Mouse (Mus musculus): ENCODE data around the gene Rasgef1c.

Rasgef1c gene

DNA sequence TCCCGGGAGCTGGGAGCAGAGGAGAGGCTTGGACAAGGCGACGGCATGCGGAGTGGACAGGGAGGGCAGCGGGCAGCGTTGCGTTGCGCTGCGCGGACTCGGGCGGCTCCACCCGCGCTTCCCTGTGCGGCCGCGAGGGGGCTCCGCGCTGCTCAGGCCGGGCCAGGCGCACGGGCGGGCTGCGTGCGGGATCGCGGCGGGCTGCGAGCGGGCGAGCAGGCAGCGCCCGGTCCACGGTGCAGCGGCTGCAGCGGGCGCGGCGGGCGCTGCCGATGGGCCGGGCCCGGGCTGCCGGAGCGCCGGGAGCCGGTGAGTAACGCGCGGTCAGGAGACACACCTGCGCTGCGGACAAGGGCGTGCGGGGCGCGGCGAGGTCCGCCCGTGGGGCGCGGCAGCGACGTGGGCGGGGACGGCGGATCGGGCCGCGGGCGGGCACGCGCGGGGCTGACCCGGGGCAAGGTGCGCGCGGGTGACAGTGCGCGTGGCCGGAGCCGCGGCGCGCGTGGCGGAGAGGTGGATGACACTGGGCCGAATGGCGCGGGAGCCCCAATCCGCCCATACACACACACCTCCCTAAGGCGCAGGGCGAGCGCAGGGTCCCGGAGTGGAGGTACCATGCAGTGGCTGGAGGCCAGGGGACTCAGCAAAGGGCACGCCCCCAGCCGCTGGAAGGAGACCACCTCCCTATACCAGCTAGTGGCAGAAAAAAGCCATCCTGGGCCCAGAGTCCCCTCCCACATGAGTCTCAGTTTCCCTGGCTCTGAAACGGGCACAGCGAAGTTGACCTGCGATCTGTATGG, at the start of gene Rasgef1c:
TSS of gene Rasgef1c (plus strand) at position 177 of the 800 bp plus-strand sequence.
- WGBS, result 2% methylated on average over 98 of the region's 99 CpGs

DNA sequence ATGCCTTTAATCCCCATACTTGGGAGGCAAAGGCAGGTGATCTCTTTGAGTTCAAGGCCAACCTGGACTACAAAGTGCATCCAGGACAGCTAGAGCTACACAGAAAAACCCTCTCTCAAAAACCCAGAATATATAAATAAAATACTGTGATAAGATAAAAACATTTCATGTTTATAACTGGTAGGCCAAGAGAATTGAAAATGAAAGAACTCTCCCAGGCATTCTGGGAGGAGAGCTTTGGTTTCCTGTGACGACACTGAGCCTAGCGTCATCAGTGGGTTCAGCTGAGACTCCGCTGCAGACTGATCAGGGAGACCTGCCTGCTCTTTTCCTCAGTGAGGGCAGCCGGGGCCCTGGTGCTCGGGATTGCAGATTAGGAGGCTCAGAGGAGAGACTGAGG, 46.5 kb upstream of the Rasgef1c start:
- 82% methylated on average over 5 of the region's 5 CpGs for WGBS

DNA sequence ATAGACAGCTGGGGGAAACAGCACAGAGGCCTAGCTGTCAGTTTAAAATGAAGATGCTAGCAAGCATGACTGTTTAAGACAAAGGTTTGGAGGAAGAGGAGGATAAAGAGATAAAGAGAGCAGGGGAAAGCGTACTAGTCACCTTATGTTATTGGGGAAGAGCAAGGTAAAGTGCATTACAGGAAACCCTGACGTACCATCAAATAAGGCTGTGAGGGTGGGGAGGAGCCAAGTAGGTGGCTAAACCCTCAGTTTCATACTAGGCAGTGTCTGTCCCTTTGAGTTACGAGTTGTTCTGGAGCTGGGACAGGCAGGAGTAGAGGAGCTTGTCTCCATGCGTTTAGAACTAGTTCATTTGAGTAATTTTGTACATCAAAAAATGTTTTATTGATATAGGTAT, 40.5 kb upstream of the Rasgef1c start:
- 85% methylated on average over 4 of the region's 4 CpGs for WGBS

DNA sequence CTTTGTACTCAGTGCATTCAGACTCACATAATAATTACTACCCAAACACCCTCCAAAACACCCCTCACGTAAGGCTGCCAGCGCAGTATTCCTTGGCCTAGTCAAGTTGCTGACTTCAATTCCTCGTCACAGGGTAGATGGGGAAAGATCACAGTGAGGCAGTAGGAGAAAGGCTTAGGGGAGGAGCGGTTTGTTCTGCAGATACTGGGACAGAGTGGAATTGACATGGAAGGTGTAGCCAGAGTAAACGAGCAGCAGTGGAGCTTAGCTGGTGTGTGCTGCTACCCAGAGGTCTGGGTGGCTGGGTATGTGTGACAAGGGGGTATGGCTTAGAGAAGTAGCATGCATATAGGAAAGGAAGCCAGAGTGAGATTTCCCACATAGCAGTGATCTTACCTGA, 34.3 kb upstream of the Rasgef1c start:
- 73% methylated on average over 5 of the region's 5 CpGs for WGBS

DNA sequence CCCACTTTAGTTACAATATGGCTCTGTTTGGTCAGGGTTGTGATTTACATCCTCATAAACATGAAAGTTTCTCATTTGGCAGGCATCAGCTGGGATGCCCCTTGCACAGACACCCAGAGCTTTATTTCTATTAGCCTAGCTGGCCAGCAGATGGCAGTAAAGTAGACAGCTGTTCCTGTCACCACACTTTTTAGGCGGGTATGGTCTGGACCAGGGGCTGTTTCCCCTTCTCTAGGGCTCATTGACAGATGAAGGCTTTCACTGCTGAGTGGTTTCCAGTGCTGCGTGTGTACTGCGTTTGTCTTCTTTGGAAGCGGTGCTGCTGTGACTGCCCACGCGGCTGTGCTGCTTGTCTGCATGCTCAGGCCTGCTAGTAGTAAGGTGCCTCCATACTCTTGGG, 29.7 kb upstream of the Rasgef1c start:
- WGBS, result 32% methylated on average over 6 of the region's 6 CpGs

DNA sequence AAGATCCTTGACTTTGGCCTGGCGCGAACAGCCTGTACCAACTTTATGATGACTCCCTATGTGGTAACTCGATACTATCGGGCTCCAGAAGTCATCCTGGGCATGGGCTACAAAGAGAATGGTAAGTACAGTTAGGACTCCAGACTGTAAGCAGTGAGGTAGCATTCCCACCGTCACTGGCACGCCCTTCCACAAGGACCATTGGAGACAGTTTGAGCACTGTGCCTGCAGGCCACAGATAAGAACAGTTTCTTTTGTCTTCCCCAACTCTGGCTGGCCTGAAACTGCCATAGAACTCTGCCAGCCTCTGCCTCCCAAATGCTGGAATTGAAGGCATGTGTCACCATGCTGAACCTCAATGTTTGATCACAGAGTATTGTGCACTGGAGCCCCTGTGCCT, 28.9 kb upstream of the Rasgef1c start:
- WGBS, result 94% methylated on average over 6 of the region's 6 CpGs

DNA sequence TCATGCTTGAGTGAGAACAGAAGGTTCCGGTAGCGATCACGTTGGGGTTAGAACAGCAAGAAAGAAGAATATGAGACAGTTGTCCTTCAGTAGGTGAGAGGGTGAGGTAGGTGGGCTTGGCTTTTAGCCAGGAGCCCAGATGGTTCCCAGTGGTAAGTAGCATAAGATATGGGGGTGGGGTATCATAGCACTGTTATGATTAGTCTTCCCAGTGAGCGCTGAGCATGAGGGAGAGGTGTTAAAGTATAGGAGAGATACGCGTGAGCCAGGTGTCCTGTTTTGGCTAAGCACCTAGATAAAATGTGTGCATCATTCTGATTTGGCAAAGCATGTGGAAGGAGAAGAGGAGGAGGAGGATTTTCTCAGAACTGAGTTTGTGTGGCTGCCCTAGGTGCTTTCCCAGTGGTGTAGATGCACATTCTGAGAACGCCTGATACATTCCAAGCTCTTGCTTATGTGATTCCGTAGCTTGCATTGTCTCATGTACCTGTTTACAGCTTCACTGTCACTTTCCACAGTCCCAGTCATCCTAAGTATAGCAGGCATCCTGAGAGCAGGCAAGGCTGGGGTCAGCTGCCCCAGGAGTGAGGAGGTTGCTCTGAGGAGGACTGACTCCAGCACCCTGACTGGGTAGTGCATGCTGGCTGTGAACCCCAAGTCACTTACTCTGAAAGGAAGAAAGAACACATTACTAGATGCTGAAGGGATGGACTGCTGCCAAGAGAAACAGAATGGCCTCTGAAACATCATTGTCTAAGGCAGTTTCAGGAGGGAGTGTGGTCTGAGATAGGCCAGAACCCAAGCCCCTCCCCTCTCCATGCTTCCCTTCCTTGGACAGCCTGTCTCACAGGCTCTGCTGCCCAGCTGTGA, 24.5 kb upstream of the Rasgef1c start:
- 47% methylated on average over 8 of the region's 8 CpGs for WGBS

DNA sequence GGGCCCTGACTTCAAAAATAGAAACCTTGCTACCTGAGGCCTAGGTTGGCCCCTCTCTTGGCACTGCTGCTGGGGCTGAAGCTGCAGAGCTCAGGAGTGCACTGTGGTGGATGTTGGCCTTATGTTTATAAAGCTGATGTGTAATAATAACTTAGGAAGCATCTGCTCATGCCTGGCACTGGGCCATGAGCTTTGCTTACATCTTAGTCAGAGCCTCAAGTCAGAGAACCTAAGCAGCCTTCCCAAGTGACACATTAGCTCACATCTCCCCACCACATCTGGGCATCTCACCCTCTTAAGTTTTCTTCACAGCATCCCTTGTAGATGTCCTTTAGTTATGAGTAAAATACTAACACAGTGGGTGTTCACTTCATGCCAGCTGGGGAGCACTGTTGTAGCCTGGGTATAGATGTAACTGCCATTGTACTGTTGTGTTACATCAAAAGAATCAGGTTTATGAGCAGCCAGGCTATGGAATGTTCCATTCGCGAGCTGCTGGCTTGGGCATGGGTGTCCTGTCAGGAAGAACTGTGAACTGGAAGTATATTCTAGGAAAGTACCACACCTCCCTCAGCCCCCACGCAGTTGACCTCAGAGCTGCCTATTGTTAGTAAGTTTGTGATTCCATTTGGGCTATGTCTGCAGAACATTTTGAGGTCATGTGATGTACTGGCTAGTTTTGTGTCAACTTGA, 21.5 kb upstream of the Rasgef1c start:
- WGBS, result 77% methylated on average over 3 of the region's 3 CpGs

DNA sequence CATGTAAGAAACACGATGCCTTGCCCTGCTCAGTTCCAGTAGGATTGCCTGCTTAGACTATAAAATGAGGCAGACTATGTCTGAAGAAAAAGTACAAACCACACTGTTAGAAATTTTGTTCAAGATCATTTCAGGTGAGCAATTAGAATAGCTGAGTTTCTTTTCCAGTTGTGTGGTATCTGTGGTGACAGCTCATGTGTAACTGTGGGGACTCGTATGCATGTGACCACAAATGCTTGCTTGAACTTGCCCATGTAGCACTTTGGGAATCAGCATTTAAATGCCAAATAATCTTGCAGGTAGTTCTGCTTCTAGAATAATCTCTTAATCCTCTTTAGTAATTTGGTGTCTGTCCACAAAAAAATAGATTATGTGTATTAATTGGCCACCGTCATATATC, 18.2 kb upstream of the Rasgef1c start:
- 80% methylated on average over 3 of the region's 3 CpGs for WGBS

DNA sequence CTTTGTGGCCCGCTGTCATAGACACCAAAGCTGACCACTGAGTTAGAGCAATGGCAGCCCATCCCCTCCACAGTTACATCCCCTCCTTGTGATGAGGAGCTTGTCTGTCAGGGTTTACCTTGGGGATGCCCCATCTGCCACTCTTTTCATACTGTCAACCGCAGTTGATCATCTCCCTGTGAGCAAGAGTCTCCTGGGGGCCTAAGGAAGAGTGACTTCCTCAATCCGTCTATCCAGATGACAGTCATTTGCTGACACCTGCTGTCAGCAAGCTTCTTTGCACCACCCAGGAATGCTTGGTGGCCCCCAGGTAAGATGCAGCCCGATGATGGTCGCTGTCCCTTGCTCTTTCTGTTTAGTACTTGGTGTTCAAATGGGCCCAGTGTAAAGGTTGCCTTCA, 13.2 kb upstream of the Rasgef1c start:
- 83% methylated on average over 5 of the region's 5 CpGs for WGBS

DNA sequence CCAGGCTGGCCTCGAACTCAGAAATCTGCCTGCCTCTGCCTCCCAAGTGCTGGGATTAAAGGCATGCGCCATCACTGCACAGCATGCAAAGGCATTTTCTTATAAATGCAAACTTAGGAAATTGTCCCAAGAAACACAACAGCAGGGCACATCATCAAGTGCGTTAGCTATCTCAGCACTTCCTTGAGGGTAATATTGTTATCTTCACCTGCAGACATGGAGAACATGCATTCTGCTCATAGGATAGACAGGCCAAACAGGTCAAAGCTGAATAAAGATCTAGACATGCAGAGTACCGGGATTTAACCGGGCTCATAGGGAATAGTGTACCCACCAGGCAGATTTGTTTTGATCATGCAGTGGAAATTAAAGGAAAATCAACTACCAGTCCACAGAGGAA, 9.6 kb upstream of the Rasgef1c start:
- WGBS, result 94% methylated on average over 5 of the region's 5 CpGs

DNA sequence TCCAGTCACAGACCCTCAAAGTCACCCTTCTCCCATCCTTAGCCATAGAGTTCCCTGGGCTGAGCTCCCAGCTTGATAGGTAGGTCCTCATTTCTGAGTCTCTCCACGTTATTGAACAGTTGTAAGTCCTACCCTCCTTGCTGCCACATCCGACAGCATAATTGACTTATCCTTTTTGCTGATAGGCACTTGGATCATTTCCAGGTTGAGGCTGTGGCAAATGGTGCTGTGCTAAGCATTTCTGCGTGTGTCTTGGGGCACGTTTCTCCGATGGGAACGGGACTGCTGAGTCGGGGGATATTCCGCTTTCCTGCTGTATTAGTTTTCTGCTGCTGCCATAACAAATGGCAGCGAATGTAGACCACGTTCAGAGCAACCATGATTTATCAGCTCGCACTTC, 7.8 kb upstream of the Rasgef1c start:
- WGBS, result 70% methylated on average over 11 of the region's 11 CpGs

DNA sequence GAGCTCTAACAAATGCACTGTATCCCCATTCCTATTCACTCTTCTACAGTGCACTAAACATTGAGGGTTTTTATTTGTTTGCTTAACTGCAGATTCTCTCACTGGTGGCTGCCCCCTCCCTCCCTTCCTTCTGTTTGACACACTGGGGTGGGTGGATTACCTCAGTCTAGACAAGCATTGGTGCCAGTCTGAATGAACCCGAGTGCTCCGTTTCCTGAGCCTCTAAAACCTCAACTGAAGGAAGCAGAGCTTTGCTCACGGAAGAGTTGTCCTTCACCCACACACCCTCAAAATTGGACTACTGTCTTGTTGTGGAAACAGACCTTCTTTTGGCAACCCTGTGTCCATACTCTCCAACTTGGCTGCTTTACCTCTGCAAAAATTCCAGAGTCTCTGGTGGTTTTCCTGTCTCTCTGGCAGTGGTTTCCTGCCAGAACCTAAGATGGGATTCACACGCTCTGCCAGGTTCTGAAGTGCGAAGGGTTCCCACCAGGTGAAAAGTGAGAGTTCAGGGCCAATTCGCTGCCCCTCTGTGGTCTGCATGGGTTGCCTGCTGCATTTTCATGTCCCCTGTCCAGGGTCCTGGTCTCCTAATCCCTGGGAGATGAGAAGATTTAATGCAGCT, 5.6 kb upstream of the Rasgef1c start:
- WGBS, result 38% methylated on average over 6 of the region's 6 CpGs

DNA sequence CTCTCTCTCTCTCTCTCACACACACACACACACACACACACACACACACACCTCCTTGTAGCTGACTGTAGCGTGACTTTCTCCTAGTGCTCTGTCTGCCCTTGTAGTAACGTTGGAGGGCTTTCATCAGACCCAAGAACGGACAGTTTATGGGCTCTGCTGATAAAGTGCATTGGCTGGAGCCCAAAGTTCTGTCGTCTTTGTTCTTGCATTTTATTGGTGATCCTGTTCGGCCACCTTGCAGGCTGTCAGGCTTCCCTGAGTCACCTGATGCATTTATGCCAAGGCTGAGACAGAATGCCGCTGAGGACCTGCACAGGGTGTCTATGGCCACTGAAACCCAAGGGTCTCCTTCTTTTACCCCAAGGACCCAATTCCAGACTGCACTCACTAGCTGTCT, 1.6 kb upstream of the Rasgef1c start:
- 74% methylated on average over 6 of the region's 6 CpGs for WGBS

DNA sequence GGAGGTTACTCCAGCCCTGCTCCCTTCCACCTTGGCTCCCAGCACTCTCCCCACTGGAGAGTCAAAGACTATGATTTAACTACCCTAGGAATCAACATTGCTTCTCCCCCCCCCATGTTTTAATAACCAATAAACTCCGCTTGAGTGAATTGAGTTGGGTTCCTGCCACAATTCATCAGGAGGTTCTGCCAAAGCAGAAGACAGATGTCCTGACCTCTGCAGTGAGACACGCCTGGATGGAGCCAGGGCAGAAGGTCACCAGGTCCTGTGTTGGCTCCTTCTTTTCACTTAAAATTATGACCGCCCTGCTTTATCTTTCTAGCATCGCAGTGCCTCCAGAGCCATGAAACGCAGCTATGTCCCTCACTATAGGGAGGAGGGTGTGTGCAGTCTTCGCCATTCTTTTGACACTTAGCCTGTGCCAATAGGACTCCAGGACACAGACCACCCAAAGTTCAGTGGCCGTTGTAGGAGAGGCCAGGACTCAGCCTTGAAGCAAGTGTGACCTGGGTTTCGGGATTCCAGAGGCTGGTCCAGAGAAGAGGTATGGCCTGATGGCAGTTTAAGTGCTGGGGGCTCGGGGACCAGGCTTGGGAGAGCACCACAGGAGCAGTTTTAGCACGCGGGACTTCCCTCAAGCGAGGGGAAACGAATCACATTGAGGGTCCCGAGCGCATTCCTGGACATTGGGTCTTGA, 525 bp upstream of the Rasgef1c start:
- 29% methylated on average over 15 of the region's 15 CpGs for WGBS

DNA sequence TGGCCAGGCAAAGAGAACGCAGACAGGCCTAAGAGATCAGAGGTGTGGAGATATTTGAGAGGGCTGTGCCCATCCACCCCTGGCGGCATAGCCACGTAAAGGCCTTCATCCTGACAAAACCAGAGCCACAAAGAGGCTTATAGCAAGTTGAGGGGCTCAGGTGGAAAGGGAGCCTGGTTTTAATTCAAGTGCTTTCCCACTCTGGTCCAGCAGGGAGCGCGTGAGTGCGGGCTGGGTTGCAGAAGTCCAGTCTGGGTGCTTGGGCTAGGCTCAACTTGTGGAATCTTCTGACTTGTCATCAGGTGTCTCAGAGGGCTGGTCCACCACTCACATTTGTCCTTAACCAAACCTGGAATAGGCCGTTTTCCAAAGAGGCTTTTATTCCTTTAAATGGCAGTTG, 1.7 kb downstream of the Rasgef1c start:
- 16% methylated on average over 7 of the region's 7 CpGs for WGBS

DNA sequence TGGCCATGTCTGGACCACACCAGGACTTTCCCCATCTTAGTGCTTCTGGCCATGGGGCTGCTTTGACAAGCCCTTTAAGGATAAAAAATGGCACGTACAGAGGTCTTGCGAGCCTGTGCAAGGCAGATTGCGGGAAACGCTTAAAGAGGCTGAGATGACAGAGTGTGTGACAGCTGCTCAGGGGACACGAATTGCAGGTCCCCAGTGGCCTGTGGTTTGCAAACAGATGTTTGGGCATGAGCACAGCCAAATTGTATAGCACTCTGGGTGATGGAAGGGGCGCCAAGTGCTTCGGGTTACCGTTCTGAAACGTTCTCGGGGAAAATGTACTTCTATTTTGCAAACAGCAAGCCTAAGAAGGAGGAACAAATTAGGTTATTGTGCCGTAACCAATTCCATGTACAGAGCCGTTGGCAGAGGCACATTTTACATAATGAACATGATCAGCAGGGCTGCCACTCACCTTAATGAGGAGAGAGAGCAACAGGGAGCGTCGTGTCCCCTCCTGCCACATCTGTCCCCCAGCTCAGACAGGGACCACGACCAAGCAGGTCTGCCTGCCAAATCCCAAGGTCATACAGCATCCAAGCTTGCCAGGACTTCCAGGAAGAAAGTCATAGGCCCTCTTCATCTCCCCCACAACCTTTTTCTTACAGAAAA, 17.0 kb downstream of the Rasgef1c start:
- 50% methylated on average over 15 of the region's 15 CpGs for WGBS

DNA sequence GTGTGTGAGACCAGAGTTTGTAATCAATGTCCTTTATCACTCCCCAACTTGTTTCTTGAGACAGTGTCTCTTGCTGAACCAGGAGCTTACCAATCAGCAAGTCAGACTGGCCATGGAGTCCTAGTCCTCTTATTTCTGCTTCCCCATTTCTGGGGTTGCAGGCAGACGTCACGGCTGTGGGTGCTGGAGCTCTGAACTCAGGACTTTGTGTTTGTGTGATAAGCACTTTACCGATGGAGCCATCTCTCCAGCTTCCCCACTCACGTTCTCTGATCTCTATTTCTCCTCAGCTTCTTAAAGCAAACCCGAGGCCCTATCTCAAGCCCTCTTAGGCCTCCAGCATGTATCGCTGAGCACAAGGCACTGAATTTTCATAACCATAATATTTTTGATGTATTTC, 17.7 kb downstream of the Rasgef1c start:
- WGBS, result 90% methylated on average over 6 of the region's 6 CpGs

DNA sequence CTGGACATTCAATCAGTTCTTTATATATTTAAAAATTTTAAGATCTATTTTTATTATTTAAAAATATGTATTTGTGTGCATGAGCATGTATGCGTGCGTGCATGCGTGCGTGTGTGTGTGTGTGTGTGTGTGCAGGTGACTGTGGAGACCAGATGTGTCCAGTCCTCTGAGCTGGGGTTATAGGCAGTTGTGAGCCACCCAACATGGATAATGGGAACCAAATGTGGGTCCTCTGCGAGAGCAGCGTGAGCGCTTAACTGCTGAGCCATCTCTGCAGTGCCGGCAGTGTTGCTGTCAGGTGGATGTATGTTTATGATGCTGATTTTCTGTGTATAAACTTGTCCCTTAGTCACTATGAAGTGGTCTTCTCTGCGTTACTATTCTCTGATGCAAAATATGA, 21.9 kb downstream of the Rasgef1c start:
- WGBS, result 88% methylated on average over 9 of the region's 9 CpGs

DNA sequence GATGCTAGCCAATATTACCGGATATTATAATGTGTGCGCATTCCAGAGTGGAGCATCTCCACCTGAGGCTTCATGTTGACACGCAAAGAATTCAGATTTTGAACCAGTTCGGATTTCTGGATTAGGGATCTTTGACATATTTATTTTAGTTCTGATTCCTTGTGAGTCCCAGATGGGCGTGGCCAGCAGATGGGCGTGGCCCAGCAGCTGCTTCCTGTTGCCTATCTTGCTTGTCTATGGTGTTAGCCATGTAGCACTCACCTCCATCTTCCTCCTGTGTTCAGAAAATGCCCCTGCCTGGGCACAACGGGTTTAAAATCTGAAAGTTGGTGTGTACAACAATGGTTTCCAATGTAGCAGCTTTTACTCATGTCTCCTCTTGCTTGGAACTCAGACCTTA, 24.5 kb downstream of the Rasgef1c start:
- 80% methylated on average over 7 of the region's 7 CpGs for WGBS

DNA sequence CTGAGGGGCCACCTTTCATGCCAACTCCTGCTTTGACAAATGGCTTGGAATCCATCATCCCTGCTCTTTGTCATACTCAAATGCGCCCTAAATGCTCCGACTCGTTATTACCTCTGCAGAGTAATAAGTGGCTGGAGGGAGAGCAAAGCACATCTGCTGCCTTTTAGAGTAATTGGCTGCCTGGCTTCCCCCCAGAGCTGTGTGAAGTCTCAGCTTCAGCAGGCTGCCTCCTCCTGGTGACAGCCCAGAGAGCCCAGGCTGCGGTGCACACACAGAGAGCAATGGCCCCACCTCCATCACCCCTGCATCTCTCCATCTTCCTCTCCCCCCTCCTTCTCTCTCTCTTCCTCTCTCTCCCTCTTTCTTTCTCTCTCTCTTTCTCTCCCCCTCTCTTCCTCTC, 25.5 kb downstream of the Rasgef1c start:
- WGBS, result 14% methylated on average over 4 of the region's 4 CpGs

Measured in cerebral cortex, adult 2 months (tissue).